Mouse (Mus musculus) mature B cell (primary cell): ENCODE measurements around the gene Tas2r143.

Source experiments
- in situ Hi-C: fragments of 300-500 bp; cut with MboI; formaldehyde crosslinking; loops from 2 replicates; pipeline ENCODE4 v1.14.3; 2019

Tas2r143 gene

DNA sequence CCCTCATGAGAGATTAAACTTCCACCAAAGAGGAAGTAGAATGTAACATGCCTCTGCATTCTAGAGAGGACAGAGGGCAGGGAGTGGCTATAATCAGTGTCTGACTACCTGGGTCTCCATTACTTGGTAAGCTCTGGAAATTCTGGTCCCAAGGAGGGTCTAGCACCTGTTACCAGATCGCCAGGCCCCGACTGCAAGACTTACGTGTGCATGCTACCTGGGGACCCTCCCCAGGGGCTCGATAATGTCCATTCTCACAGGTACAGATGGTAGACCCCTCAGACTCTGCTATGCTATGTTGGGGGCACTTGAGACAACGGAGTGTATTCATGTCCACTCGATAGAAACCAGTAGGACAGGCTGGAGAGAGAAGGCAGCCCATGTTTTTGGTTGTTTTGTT lies 34.8 kb upstream of the Tas2r143 start:
- in situ Hi-C loops = no loop called here

DNA sequence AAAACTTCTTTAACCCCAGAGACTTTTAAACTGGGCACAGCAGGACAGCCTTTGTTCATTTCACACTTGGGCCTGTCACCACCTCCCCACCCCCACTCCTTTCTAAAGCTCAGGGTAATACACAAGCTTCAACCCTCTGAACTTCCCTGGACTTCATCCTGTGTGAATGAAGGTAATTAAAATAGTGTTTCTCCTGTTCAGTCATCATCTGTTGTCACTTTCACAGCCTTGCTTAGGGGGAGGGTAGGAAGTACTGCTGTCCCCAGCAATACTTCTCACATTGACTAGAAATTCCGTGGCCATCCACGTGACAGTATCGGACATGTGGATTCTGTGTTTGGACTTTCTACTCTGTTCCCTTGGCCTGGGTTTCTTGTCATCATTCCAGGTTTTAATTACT lies 30.2 kb upstream of the Tas2r143 start:
- in situ Hi-C loops = no loop called here

GRCm38 (mm10) chr6:42370630-42371363 lies 29.2 kb upstream of the Tas2r143 start:
- in situ Hi-C loops = no loop called here

DNA sequence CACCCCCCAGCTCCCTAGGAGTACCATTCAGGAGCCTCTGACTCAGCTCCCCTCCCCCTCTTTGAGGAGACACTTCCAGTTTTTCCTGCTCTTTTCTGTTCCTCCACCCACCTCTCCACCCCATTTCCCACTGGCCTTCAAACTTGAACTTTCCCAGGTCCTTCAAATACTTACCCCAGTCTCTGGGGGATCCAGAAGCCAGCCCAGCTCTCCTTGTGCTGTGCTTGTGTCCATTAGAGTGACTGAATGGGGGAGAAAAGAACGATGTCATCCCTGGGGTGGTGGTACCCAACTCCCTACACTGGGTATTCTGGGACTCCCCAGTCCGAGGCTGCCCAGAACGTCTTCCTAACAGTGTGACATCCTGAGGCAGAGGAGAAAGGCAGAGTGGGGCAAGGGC lies 28.0 kb upstream of the Tas2r143 start:
- in situ Hi-C loops = no loop called here

DNA sequence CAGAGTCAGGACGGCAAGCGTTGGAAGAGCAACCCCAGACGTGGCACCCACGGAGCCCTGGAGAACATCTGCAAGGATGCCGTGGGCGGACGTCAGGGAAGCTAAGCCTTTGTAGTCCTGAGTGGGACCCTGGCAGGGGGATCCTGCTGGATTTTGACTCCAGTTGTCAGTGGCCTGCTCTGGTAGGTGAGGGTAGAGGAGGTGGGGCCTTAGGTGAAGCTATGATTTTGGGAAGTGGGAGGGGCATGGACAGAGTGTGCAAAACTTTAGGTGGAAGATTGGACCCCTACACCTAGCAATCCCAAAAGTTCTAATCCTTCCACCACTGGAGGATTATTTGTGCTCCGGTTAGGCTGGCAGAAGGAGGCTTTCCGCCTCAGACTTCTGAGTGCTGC lies 27.6 kb upstream of the Tas2r143 start:
- in situ Hi-C loops = no loop called here

- in situ Hi-C loops = no loop called here
Observed at GRCm38 (mm10) chr6:42372816-42373547, 27.1 kb upstream of the Tas2r143 start, which contains the start of gene Epha1. TSS of gene Epha1 (minus strand) at chr6:42373268.

- in situ Hi-C loops = no loop called here
Observed at GRCm38 (mm10) chr6:42373669-42374430, 26.2 kb upstream of the Tas2r143 start.

GRCm38 (mm10) chr6:42374701-42375100 lies 25.3 kb upstream of the Tas2r143 start:
- in situ Hi-C loops = no loop called here

DNA sequence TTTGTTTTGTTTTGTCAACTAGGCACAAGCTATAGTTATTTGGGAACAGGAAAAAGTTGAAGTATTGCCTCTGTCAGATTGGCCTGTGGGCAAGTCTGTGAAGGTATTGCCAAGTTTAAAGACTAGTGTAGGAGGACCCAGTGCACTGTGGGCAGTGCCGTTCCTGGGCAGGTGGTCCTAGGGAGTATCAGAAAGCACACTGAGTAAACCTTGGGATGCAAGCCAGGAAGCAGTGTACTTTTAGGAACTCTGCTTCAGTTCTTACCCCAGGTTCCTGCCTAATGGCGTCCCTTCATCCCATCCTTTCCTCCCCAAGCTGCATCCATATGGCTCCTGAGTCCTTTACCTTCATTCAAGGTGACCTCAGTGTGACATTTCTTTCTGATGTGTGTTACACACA lies 24.9 kb upstream of the Tas2r143 start:
- in situ Hi-C loops = no loop called here

DNA sequence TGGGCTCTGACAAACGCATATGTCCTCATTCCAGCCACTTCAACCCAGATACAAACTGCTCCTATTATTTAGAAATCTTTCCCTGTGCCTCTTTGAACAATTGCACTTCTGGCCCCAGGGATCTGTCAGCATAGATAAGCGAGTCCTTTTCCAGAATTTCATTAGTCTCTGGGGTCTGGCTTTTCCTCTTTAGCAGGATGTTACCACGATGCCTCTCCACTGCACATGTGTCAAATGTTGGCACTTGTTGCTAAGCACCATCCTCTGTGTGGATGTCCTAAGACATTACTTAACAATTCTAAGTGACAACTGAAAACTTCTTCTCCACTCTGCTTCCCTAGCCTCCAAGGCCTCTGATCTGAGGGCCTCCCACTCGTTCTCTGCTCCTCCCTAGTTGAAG lies 24.0 kb upstream of the Tas2r143 start:
- in situ Hi-C loops = no loop called here

- in situ Hi-C loops = no loop called here
Observed at GRCm38 (mm10) chr6:42376504-42377019, 23.5 kb upstream of the Tas2r143 start.

GRCm38 (mm10) chr6:42377280-42377679 lies 22.8 kb upstream of the Tas2r143 start:
- in situ Hi-C loops = no loop called here

DNA sequence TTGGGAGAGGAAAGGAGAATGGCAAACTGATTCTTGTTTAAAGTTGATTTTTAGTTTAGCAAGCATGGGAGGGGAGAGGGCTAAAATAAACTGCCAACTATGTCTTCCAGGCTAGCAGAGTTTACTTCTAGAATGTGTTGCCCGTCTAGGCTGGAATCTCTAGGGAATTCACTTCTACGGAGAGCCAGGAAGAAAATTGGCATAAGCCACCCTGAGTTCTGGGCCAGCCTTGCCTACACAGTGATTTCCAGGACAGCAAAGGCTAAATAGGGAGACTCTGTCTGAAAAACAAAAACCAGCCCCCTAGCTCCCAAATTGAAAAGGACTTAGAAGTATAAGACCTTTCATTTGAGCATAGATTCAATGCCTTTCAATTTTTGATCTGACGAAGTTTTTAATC lies 20.5 kb upstream of the Tas2r143 start:
- in situ Hi-C loops = no loop called here

GRCm38 (mm10) chr6:42380416-42381144 lies 19.5 kb upstream of the Tas2r143 start:
- in situ Hi-C loops = no loop called here

- in situ Hi-C loops = no loop called here
Observed at GRCm38 (mm10) chr6:42381221-42381620, 18.8 kb upstream of the Tas2r143 start.

- in situ Hi-C loops = no loop called here
Observed at GRCm38 (mm10) chr6:42381916-42382381, 18.1 kb upstream of the Tas2r143 start.

GRCm38 (mm10) chr6:42383360-42383759 lies 16.7 kb upstream of the Tas2r143 start:
- in situ Hi-C loops = no loop called here

GRCm38 (mm10) chr6:42385635-42386034 lies 14.4 kb upstream of the Tas2r143 start:
- in situ Hi-C loops = no loop called here

DNA sequence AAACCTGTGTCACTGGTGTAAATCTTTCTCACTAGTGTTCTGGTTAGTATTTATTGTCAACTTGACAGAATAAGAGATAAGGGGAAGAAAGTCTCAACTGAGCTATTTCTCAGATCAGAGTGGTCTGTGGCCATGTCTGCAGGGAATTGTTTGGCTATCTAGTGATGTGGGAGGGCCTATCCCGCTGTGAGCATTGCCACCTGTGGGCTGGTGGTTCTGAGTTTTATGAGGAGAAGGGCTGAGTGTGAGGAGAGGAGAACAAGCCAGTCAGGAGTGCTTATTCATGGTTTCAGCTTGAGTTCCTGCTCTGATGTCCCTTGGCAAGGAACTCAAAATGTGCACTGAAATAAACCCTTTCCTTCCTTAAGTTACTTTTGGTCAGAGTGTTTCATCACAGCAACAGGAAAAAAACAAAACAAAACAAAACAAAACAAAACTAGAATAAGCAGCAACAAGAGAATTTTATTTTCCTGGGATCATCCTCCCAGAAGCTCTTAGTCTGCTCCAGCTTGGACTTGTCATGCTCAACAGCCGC lies 8.2 kb upstream of the Tas2r143 start:
- in situ Hi-C loops = no loop called here

DNA sequence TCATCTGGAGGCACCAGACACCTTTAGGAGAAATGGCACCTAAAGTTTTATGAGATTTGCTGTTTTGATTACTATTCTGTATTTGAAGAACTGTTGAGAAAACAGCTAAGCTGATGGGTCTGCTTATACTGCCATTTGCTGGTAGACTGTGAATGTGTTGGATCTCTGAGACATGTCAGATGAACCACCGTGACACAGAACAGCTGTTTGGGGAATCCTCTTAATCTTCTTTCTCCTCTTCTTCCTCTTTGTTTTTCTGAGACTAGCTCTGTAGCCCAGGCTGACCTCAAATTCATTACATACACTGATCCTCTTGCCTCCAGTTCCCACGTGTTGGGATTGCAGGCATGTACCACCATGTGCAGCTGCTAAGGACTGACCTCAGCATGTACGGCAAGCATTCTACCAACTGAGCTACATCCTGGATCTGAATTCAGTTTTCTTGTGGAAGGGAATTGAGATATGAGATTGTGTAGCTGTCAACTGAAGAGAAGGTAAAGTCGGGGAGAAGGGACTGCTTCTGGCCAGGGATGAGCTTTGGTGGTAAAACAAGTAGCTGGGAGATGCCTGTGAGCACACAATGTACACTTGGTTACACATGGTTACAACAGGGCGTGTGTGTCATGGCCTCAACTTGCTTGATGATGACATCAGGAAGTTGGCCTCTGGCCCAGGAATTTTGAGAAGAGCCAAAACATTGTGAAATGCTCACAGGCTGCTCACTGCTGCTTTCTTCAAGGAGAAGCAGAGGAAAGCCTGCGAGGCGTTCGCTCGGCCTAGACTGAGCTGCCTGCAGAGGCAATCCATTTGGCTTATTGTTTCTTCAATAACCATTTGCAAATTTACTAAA lies 3.9 kb upstream of the Tas2r143 start:
- in situ Hi-C loops = no loop called here
